22 mouse cellular contexts compared by ENCODE assay signal in genomic region chr19:44331911-44332310, GRCm38 (mm10). TPM values are rescaled to one million over a fixed set of nuclear protein-coding genes. Genes with fewer than 3 reads are reported as not detected.
DNase-seq lines count a peak whose midpoint lies in the region; ATAC-seq and TF ChIP-seq lines count a peak whose summit lies in the region.
"Had no signal": no experiment of that assay in that cellular context is flagged by ENCODE, and none has a peak within 500 bp of the region (broad histone marks: within the 10 kb centered on the region; RNA-seq: fewer than 3 reads in every experiment).

No protein-coding gene starts in this region.

- peaks cover 19% of the 10 kb centered on the region for H3K4me1 ChIP-seq in heart, embryonic 10.5 days
- H3K4me1 ChIP-seq in heart, adult 2 months (ENCODE audit: control insufficient read depth, insufficient read depth, low read length) = peaks cover 6% of the 10 kb centered on the region; the same call in 1 of the 2 replicates
- H3K4me1 ChIP-seq in olfactory bulb, adult 2 months (ENCODE audit: control insufficient read depth, insufficient read depth, low read length) = peaks cover 21% of the 10 kb centered on the region
- H3K4me1 ChIP-seq: embryonic facial prominence, embryonic 13.5 days; hindbrain, embryonic 12.5 days; intestine, embryonic 15.5 days; kidney, embryonic 15.5 days; limb, embryonic 12.5 days; neural tube, embryonic 13.5 days had no signal

- CTCF ChIA-PET in Patski (lab: Charles Lee) = interaction anchor here (0.7 to 1.3 kb wide), 3 partner anchors 11 to 37 kb away, joined by 3 read pairs; no protein-coding TSS in a partner anchor

- no peak for TF ChIP-seq EP300 in heart, adult 2 months (IDR thresholded peaks at IDR 0.05; ENCODE audit: insufficient read depth, low read depth, low read length)

- H3K4me3 ChIP-seq in heart, embryonic 10.5 days = no peak overlapping the region
- H3K4me3 ChIP-seq in heart, adult 2 months = no peak overlapping the region
- H3K4me3 ChIP-seq in olfactory bulb, adult 2 months (ENCODE audit: insufficient read depth, low read depth, low read length) = no peak overlapping the region
- H3K4me3 ChIP-seq: embryonic facial prominence, embryonic 13.5 days; hindbrain, embryonic 12.5 days; intestine, embryonic 15.5 days; kidney, embryonic 15.5 days; layer of hippocampus, adult 2 months; left cerebral cortex, adult 2 months; limb, embryonic 12.5 days; neural tube, embryonic 13.5 days had no signal

- no peak for TF ChIP-seq CTCF in heart, adult 2 months (IDR thresholded peaks at IDR 0.05)
- TF ChIP-seq CTCF in Patski (IDR thresholded peaks at IDR 0.05) = no peak
- TF ChIP-seq CTCF in olfactory bulb, adult 2 months (IDR thresholded peaks at IDR 0.05; ENCODE audit: insufficient read depth, low read depth, low read length) = no peak

- in situ Hi-C loops in Patski (cut with MboI; ENCODE audit: low pct_unique_long_range_greater_than_20kb) = no loop called here

- TF ChIP-seq POLR2A in heart, adult 2 months (IDR thresholded peaks at IDR 0.05; ENCODE audit: insufficient read depth, low read depth, low read length) = no peak
- no peak for TF ChIP-seq POLR2A in olfactory bulb, adult 2 months (IDR thresholded peaks at IDR 0.05; ENCODE audit: insufficient read depth, low read depth, low read length)

- H3K79me2 ChIP-seq in heart, adult 2 months (replicated peaks; ENCODE audit: control insufficient read depth, insufficient read depth, low read length) = no peaks in the 10 kb centered on the region

- H3K27me3 ChIP-seq in heart, embryonic 10.5 days (ENCODE audit: insufficient read depth, poor library complexity, severe bottlenecking) = no peaks in the 10 kb centered on the region
- H3K27me3 ChIP-seq in heart, adult 2 months (ENCODE audit: control insufficient read depth, insufficient read depth, low read length) = no peaks in the 10 kb centered on the region
- H3K27me3 ChIP-seq in Patski = no peaks in the 10 kb centered on the region
- H3K27me3 ChIP-seq: embryonic facial prominence, embryonic 13.5 days; hindbrain, embryonic 12.5 days; intestine, embryonic 15.5 days; kidney, embryonic 15.5 days; limb, embryonic 12.5 days; neural tube, embryonic 13.5 days had no signal

- H3K27ac ChIP-seq in heart, embryonic 10.5 days = no peak overlapping the region
- H3K27ac ChIP-seq in heart, adult 2 months = no peak overlapping the region
- peak overlapping the region; percentile 34 for H3K27ac ChIP-seq in olfactory bulb, adult 2 months (ENCODE audit: insufficient read depth, low read depth, low read length)
- H3K27ac ChIP-seq: embryonic facial prominence, embryonic 13.5 days; hindbrain, embryonic 12.5 days; intestine, embryonic 15.5 days; kidney, embryonic 15.5 days; limb, embryonic 12.5 days; liver, embryonic 14.5 days; neural tube, embryonic 13.5 days had no signal

- no peak overlapping the region for H3K9ac ChIP-seq in heart, adult 2 months (ENCODE audit: low read depth, low read length)
- H3K9ac ChIP-seq: embryonic facial prominence, embryonic 13.5 days; hindbrain, embryonic 12.5 days; intestine, embryonic 15.5 days; kidney, embryonic 15.5 days; limb, embryonic 12.5 days; liver, embryonic 14.5 days; neural tube, embryonic 13.5 days had no signal

- WGBS in heart, embryonic 10.5 days = 80% methylated on average over 5 of the region's 5 CpGs
- WGBS in heart, adult 2 months = 43% methylated on average over 5 of the region's 5 CpGs
- WGBS in olfactory bulb, adult 2 months = 45% methylated on average over 5 of the region's 5 CpGs

- POLR2A ChIA-PET in Patski (lab: Charles Lee) = interaction anchor here (0.7 kb wide), 2 partner anchors 15 to 37 kb away, joined by 4 to 6 read pairs; no protein-coding TSS in a partner anchor

- no peak for ATAC-seq in Patski
- ATAC-seq: activated CD4-positive, CD25-positive, alpha-beta regulatory T cell, adult 4 months; intestine, embryonic 15.5 days had no signal

- peak; percentile 68 to 73 for DNase-seq in adrenal gland, adult (ENCODE audit: inconsistent age in 2 of 2, low spot score in 1 of 2)
- no peak for DNase-seq in adrenal gland, adult 8-10 months
- DNase-seq in heart, embryonic 10.5 days (ENCODE audit: low spot score) = peak; percentile 63
- DNase-seq in heart, adult 2 months = no peak
- DNase-seq in Patski (ENCODE audit: low read depth, low spot score) = peak; percentile 67
- DNase-seq in layer of hippocampus, postnatal 10 days (ENCODE audit: low spot score in 2 of 2) = no peak
- no peak for DNase-seq in embryo, embryonic 10.5 days (ENCODE audit: low spot score)
- DNase-seq: cerebellum, postnatal 25 days; lung, postnatal 10 days; right cerebral cortex, postnatal 4 days had no signal

- intact Hi-C loops in heart, adult 2 months (cut with DNase I) = no loop called here

- no peaks in the 10 kb centered on the region for H3K36me3 ChIP-seq in heart, embryonic 10.5 days
- H3K36me3 ChIP-seq in heart, adult 2 months (ENCODE audit: control insufficient read depth, insufficient read depth, low read length) = no peaks in the 10 kb centered on the region
- H3K36me3 ChIP-seq: embryonic facial prominence, embryonic 13.5 days; hindbrain, embryonic 12.5 days; intestine, embryonic 15.5 days; kidney, embryonic 15.5 days; neural tube, embryonic 13.5 days had no signal

- no peaks in the 10 kb centered on the region for H3K9me3 ChIP-seq in heart, embryonic 10.5 days
- H3K9me3 ChIP-seq: embryonic facial prominence, embryonic 13.5 days; hindbrain, embryonic 12.5 days; intestine, embryonic 15.5 days; kidney, embryonic 15.5 days; limb, embryonic 12.5 days had no signal

RNA-seq across cellular contexts. Expression of gene Scd4, which starts 1.0 kb away (rescaled TPM):
- total RNA-seq in adrenal gland, adult 8-10 months (2022) = 1 to 10 TPM; 4.5 to 7.6 (median 6.6) TPM
- polyA plus RNA-seq in heart, embryonic 10.5 days (2016; fragmentation: Nextera tagmentation; extraction: Ambion mirVana) = 0.06 and 0.16 TPM in 2 replicates
- 1 to 10 TPM; 4.6 to 6.0 TPM for total RNA-seq in heart, adult 2 months (2021)
- 9.0 and 12.6 TPM in 2 replicates for polyA plus RNA-seq in heart, adult 2 months (2012; rRNA removed)
- polyA plus RNA-seq in Patski (2021) = 0.09 TPM
- polyA plus RNA-seq in olfactory bulb, adult 2 months (2012; ENCODE audit: insufficient read depth, insufficient read length, low replicate concordance, missing spikeins) = not detected in 2 replicates
- total RNA-seq in layer of hippocampus, postnatal 10 days (2021) = 1 to 10 TPM; 1.5 to 2.8 TPM
- polyA plus RNA-seq: forebrain, embryonic 11.5 days had no signal

RNA-seq across cellular contexts. Expression of gene Scd2, which starts 38.4 kb away (rescaled TPM):
- total RNA-seq in adrenal gland, adult 8-10 months (2022) = 1,000 to 10,000 TPM in 3 of 4 experiments, 100 to 1,000 TPM in 1; 965 to 1,225 (median 1,109) TPM
- polyA plus RNA-seq in heart, embryonic 10.5 days (2016; fragmentation: Nextera tagmentation; extraction: Ambion mirVana) = 195 and 207 TPM in 2 replicates
- 10 to 100 TPM in 1 of 2 experiments, 1 to 10 TPM in 1; 9.2 to 12.2 TPM for total RNA-seq in heart, adult 2 months (2021)
- polyA plus RNA-seq in heart, adult 2 months (2012; rRNA removed) = 21.2 and 31.1 TPM in 2 replicates
- 152 TPM for polyA plus RNA-seq in Patski (2021)
- polyA plus RNA-seq in olfactory bulb, adult 2 months (2012; ENCODE audit: insufficient read depth, insufficient read length, low replicate concordance, missing spikeins) = 299 and 337 TPM in 2 replicates
- total RNA-seq in layer of hippocampus, postnatal 10 days (2021) = 100 to 1,000 TPM; 715 to 736 TPM

Comparison
In these comparisons a context has a peak if more than half of its experiments do, and no peak if none do; other contexts are left out.
1. DNase-seq: peak in adrenal gland, adult (2 of 2), heart, embryonic 10.5 days (single experiment) and Patski (single experiment); none in adrenal gland, adult 8-10 months (single experiment), heart, adult 2 months (0 of 2), layer of hippocampus, postnatal 10 days (0 of 2) and embryo, embryonic 10.5 days (single experiment).